Mouse (Mus musculus) forebrain, postnatal 0 days (tissue): ENCODE measurements around the gene Mst1. TPM values are rescaled to one million over a fixed set of nuclear protein-coding genes. Genes with fewer than 3 reads are reported as not detected.
A peak's percentile ranks its signal among the peaks of the same experiment; 100 is the strongest.

Source experiments
- ATAC-seq: fragments of 200-750 bp; cut with Nextera tagmentation; 2 replicates; pipeline ENCODE4 v1.8.0; 2017; ENCODE audit warnings: mild to moderate bottlenecking, moderate library complexity
- DNase-seq: peaks from one replicate; pipeline ENCODE4 v3.0.0-alpha.2; 2015
- H3K27ac ChIP-seq: fragments of 300-500 bp; sonication (generic); 2 replicates; pipeline ENCODE4 v1.5.1; 2014; ENCODE audit warnings: low read depth, mild to moderate bottlenecking, antibody characterized with exemption, low read length, moderate library complexity, mixed read lengths
- H3K27me3 ChIP-seq: fragments of 300-500 bp; sonication (generic); 2 replicates; pipeline ENCODE4 v1.6.1; 2014; ENCODE audit warnings: mild to moderate bottlenecking, low read length, mixed read lengths; ENCODE audit not compliant: insufficient read depth
- H3K36me3 ChIP-seq: fragments of 300-500 bp; sonication (generic); 2 replicates; pipeline ENCODE4 v1.6.1; 2014; ENCODE audit warnings: mild to moderate bottlenecking, moderate library complexity; ENCODE audit not compliant: insufficient read depth
- H3K4me1 ChIP-seq: fragments of 300-500 bp; sonication (generic); 2 replicates; pipeline ENCODE4 v1.6.1; 2014; ENCODE audit warnings: antibody characterized with exemption; ENCODE audit not compliant: insufficient read depth
- H3K4me2 ChIP-seq: fragments of 300-500 bp; sonication (generic); 2 replicates; pipeline ENCODE4 v1.6.1; 2014; ENCODE audit warnings: low read depth, mild to moderate bottlenecking, moderate library complexity
- H3K4me3 ChIP-seq: fragments of 300-500 bp; sonication (generic); 2 replicates; pipeline ENCODE4 v1.5.1; 2014; ENCODE audit warnings: low read depth, low read length, mixed read lengths
- H3K9ac ChIP-seq: fragments of 300-500 bp; sonication (generic); 2 replicates; pipeline ENCODE4 v1.6.1; 2014; ENCODE audit warnings: mild to moderate bottlenecking
- H3K9me3 ChIP-seq: fragments of 300-500 bp; sonication (generic); 2 replicates; pipeline ENCODE4 v1.6.1; 2016; ENCODE audit warnings: low read length
- CTCF ChIP-seq: sonication (generic); IDR thresholded peaks from 2 replicates; pipeline ENCODE4 v1.5.1; 2016; ENCODE audit warnings: antibody characterized with exemption, control low read depth, low read depth
- WGBS: fragments of 180-500 bp; shearing (Covaris S2); extraction: QIAGEN DNeasy Blood & Tissue Kit; methylation state at CpG from one replicate; pipeline ENCODE4 v1.1.7; 2014; 5-methylcytosine and 5-hydroxymethylcytosine counted together
- polyA plus RNA-seq: library from polyadenylated mRNA; unstranded; fragments of >200 nt; fragmentation: Nextera tagmentation; extraction: Ambion mirVana; gene quantifications from 2 replicates; pipeline ENCODE4 v1.2.1, GENCODE M21; 2015
- total RNA-seq: library from RNA; depleted of rRNA; stranded (reverse); fragments of >200 nt; gene quantifications from 2 replicates; pipeline ENCODE4 v1.2.3, GENCODE M21; 2014

The Mst1 gene
- total and polyA plus RNA-seq, 2 experiments from 2014 or later, result 0.10 TPM; not detected in 1

DNA sequence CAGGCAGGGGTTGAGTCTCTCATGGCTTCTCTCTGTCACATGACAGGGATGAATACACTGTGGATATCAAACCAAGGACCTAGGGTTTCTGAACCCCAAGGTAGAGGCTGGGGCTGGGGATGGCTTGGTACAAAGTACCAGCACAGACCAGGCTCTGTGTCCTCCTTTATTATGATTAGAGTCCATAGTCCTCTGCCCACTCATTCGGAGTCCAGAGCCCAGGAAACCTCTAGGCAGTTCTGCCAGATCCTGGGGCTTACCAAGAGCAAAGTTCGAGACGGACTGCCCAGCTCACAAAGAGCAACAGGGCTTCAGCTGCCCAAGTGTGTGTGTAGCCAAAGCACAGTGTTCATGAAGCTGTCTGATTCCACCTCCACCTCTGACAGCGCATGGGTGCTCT is 5.0 kb downstream of the Mst1 start:
- Histone ChIP-seq H3K9ac (no peak overlapping the region), H3K27ac (no peak overlapping the region), H3K9me3 (no peaks in the 10 kb centered on the region), H3K4me2 (no peak overlapping the region), H3K27me3 (peaks cover 7% of the 10 kb centered on the region), H3K4me3 (no peak overlapping the region), H3K36me3 (peaks cover 56% of the 10 kb centered on the region), H3K4me1 (peaks cover 4% of the 10 kb centered on the region; the same call in 1 of the 2 replicates)
- TF ChIP-seq CTCF, result no peak
- 94% methylated on average over 4 of the region's 4 CpGs for WGBS
- ATAC-seq, result no peak
- DNase-seq, result no peak

GRCm38 (mm10) chr9:108090611-108091120 is 10.4 kb downstream of the Mst1 start:
- Histone ChIP-seq H3K27ac (no peak overlapping the region), H3K4me2 (no peak overlapping the region), H3K9me3 (no peaks in the 10 kb centered on the region), H3K4me1 (no peaks in the 10 kb centered on the region), H3K36me3 (peaks cover 67% of the 10 kb centered on the region), H3K27me3 (no peaks in the 10 kb centered on the region), H3K4me3 (no peak overlapping the region), H3K9ac (no peak overlapping the region)
- ATAC-seq (no peak), DNase-seq (no peak)
- no peak for TF ChIP-seq CTCF
- 97% methylated on average over 7 of the region's 7 CpGs for WGBS

DNA sequence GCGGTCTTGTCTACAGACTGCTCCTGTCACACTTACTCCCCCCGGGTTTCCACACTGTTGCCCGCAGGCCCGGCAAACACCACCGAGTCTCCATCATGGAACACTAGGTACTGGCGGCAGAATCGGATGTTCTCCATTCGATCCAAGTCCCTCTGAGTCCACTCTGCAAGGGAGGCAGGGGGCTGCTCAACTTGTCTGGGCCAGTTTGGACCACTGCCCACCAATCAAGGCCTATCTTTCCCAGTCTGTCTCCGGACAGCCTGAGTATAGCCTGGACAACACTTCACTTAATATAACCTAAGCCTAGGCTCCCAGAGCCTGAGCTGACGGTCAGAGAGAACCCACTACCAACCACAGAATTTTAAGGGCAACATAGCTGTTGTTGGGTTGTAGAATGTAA is 13.3 kb downstream of the Mst1 start:
- no peak for TF ChIP-seq CTCF
- Histone ChIP-seq H3K4me1 (no peaks in the 10 kb centered on the region), H3K9me3 (no peaks in the 10 kb centered on the region), H3K4me3 (peak overlapping the region; percentile 44), H3K9ac (peak overlapping the region; percentile 67; the same call in 1 of the 2 replicates), H3K27me3 (no peaks in the 10 kb centered on the region), H3K36me3 (peaks cover 50% of the 10 kb centered on the region), H3K27ac (no peak overlapping the region), H3K4me2 (peak overlapping the region; percentile 98)
- DNase-seq, result no peak
- WGBS, result 68% methylated on average over 10 of the region's 10 CpGs
- ATAC-seq, result no peak

DNA sequence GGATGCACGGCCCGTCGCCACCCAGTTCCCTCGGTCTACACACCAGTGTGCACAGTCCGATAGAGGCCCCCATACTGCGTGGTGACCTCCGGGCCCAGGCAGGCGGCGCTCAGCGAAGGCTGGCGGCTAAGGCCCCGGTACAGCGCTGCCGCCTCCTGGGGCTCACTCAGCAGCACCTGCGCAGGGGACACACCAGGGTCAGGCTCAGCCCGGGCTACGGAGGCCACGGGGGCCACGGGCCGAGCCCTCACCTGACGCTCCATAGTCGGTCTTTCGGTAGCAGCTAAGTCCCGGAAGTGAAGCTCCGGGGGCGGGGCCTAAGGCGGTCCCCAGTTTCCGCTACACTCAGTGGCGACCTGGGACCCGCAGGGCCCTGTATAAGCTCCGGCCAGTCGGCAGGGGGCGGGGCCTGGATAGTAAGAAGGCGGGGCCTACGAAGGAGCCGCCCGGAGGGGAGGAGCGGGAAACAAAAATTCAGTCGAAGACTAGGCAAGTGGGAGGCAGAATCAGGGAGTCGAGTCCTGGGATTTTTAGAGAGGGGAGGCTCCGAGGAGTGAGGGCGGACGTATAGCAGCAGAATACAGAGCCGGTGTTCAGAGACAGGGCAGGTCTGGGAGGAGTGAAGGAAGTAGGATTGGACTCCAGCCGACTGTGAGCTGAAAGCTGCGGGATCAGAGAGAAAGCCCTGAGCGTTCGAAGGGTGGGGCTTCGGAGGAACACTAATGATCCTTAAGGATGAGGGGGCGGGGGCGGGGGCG is 14.1 kb downstream of the Mst1 start, which contains the start of gene Apeh:
Gene Apeh, minus strand, starts transcription at position 423 of the 758 bp plus-strand sequence.
- peak within 1 kb of the TSS; percentile 98 for H3K4me2 ChIP-seq
- peak; percentile 83 for DNase-seq
- no peaks in the 10 kb centered on the region for H3K9me3 ChIP-seq
- TF ChIP-seq CTCF, result peak; percentile 6; the same call in 1 of the 2 replicates
- H3K36me3 ChIP-seq, result peaks cover 50% of the 10 kb centered on the region
- peak within 1 kb of the TSS; percentile 67 for H3K9ac ChIP-seq
- H3K27ac ChIP-seq, result peak within 1 kb of the TSS; percentile 74
- H3K4me3 ChIP-seq, result peak within 1 kb of the TSS; percentile 44
- WGBS, result 2% methylated on average over 51 of the region's 52 CpGs
- H3K27me3 ChIP-seq, result no peaks in the 10 kb centered on the region
- ATAC-seq, result peak; percentile 90
- H3K4me1 ChIP-seq, result no peaks in the 10 kb centered on the region

GRCm38 (mm10) chr9:108094998-108095411 is 14.8 kb downstream of the Mst1 start:
- ATAC-seq (peak; percentile 5; the same call in 1 of the 2 replicates), DNase-seq (peak; percentile 29)
- Histone ChIP-seq H3K4me2 (peak overlapping the region; percentile 98), H3K4me1 (no peaks in the 10 kb centered on the region), H3K27ac (peak overlapping the region; percentile 74; the same call in 1 of the 2 replicates), H3K9me3 (no peaks in the 10 kb centered on the region), H3K27me3 (no peaks in the 10 kb centered on the region), H3K36me3 (peaks cover 50% of the 10 kb centered on the region), H3K4me3 (peak overlapping the region; percentile 44), H3K9ac (peak overlapping the region; percentile 67)
- 1% methylated on average over 16 of the region's 16 CpGs for WGBS
- no peak for TF ChIP-seq CTCF

GRCm38 (mm10) chr9:108095518-108095917 is 15.3 kb downstream of the Mst1 start:
- Histone ChIP-seq H3K27me3 (no peaks in the 10 kb centered on the region), H3K9ac (peak overlapping the region; percentile 67), H3K4me1 (no peaks in the 10 kb centered on the region), H3K36me3 (peaks cover 46% of the 10 kb centered on the region), H3K9me3 (no peaks in the 10 kb centered on the region), H3K4me2 (peak overlapping the region; percentile 98), H3K4me3 (peak overlapping the region; percentile 44; the same call in 1 of the 2 replicates), H3K27ac (no peak overlapping the region)
- TF ChIP-seq CTCF, result peak; percentile 77
- whole genome bisulfite sequencing, result 8% methylated on average over 3 of the region's 3 CpGs
- ATAC-seq (peak; percentile 32; the same call in 1 of the 2 replicates), DNase-seq (peak; percentile 74)
